Mouse (Mus musculus): ENCODE data around the gene Polr2l. TPM values are rescaled to one million over a fixed set of nuclear protein-coding genes. Genes with fewer than 3 reads are reported as not detected.

Polr2l gene
- polyA plus RNA-seq, 1 experiment from 2014 or later = 77.9 TPM

GRCm38 (mm10) chr7:141481498-141482401 is 6.8 kb upstream of the Polr2l start:
- ATAC-seq (ENCODE audit: low FRiP score, low TSS enrichment) = peak; percentile 16
- Histone ChIP-seq H3K9me3 (ENCODE audit: control insufficient read depth, low read length) (no peaks in the 10 kb centered on the region), H3K4me3 (ENCODE audit: low read length) (peak overlapping the region; percentile 45), H3K27me3 (ENCODE audit: control insufficient read depth, insufficient read depth, low read length) (no peaks in the 10 kb centered on the region), H3K4me2 (replicated peaks; ENCODE audit: low read depth, low read length) (peak overlapping the region; percentile 73), H3K9ac (ENCODE audit: low read depth, low read length) (peak overlapping the region; percentile 52), H3K36me3 (ENCODE audit: control insufficient read depth, insufficient read depth, low read length) (no peaks in the 10 kb centered on the region), H3K4me1 (ENCODE audit: control insufficient read depth, insufficient read depth, low read length) (peaks cover 40% of the 10 kb centered on the region), H3K27ac (ENCODE audit: low read depth, low read length) (no peak overlapping the region)
- under 1% methylated on average over 77 of the region's 81 CpGs for WGBS

- Histone ChIP-seq H3K4me2 (replicated peaks; ENCODE audit: low read depth, low read length) (peak overlapping the region; percentile 73), H3K4me1 (ENCODE audit: control insufficient read depth, insufficient read depth, low read length) (peaks cover 47% of the 10 kb centered on the region), H3K4me3 (ENCODE audit: low read length) (peak overlapping the region; percentile 45), H3K9me3 (ENCODE audit: control insufficient read depth, low read length) (no peaks in the 10 kb centered on the region), H3K9ac (ENCODE audit: low read depth, low read length) (peak overlapping the region; percentile 52; the same call in 1 of the 2 replicates), H3K27me3 (ENCODE audit: control insufficient read depth, insufficient read depth, low read length) (no peaks in the 10 kb centered on the region), H3K36me3 (ENCODE audit: control insufficient read depth, insufficient read depth, low read length) (no peaks in the 10 kb centered on the region), H3K27ac (ENCODE audit: low read depth, low read length) (no peak overlapping the region)
- peak; percentile 34 for ATAC-seq (ENCODE audit: low FRiP score, low TSS enrichment)
- 8% methylated on average over 10 of the region's 10 CpGs for WGBS
These were observed 6.0 kb upstream of the Polr2l start for GRCm38 (mm10) chr7:141480842-141481497.

- WGBS = 63% methylated on average over 5 of the region's 5 CpGs
- Histone ChIP-seq H3K27ac (ENCODE audit: low read depth, low read length) (peak overlapping the region; percentile 95; the same call in 1 of the 2 replicates), H3K9me3 (ENCODE audit: control insufficient read depth, low read length) (no peaks in the 10 kb centered on the region), H3K4me3 (ENCODE audit: low read length) (no peak overlapping the region), H3K9ac (ENCODE audit: low read depth, low read length) (peak overlapping the region; percentile 40; the same call in 1 of the 2 replicates), H3K4me1 (ENCODE audit: control insufficient read depth, insufficient read depth, low read length) (peaks cover 56% of the 10 kb centered on the region), H3K27me3 (ENCODE audit: control insufficient read depth, insufficient read depth, low read length) (no peaks in the 10 kb centered on the region), H3K4me2 (replicated peaks; ENCODE audit: low read depth, low read length) (peak overlapping the region; percentile 90), H3K36me3 (ENCODE audit: control insufficient read depth, insufficient read depth, low read length) (no peaks in the 10 kb centered on the region)
- no peak for ATAC-seq (ENCODE audit: low FRiP score, low TSS enrichment)
These were observed 3.4 kb upstream of the Polr2l start for GRCm38 (mm10) chr7:141478270-141478748.

GRCm38 (mm10) chr7:141477578-141478269 is 2.8 kb upstream of the Polr2l start:
- no peaks in the 10 kb centered on the region for H3K27me3 ChIP-seq (ENCODE audit: control insufficient read depth, insufficient read depth, low read length)
- peak overlapping the region; percentile 90 for H3K4me2 ChIP-seq (replicated peaks; ENCODE audit: low read depth, low read length)
- ATAC-seq (ENCODE audit: low FRiP score, low TSS enrichment) = no peak
- peak overlapping the region; percentile 95; the same call in 1 of the 2 replicates for H3K27ac ChIP-seq (ENCODE audit: low read depth, low read length)
- peaks cover 55% of the 10 kb centered on the region for H3K4me1 ChIP-seq (ENCODE audit: control insufficient read depth, insufficient read depth, low read length)
- peaks cover 2% of the 10 kb centered on the region; the same call in 1 of the 2 replicates for H3K36me3 ChIP-seq (ENCODE audit: control insufficient read depth, insufficient read depth, low read length)
- whole genome bisulfite sequencing = 37% methylated on average over 4 of the region's 4 CpGs
- no peaks in the 10 kb centered on the region for H3K9me3 ChIP-seq (ENCODE audit: control insufficient read depth, low read length)
- H3K9ac ChIP-seq (ENCODE audit: low read depth, low read length) = peak overlapping the region; percentile 40
- no peak overlapping the region; the same call in 1 of the 2 replicates for H3K4me3 ChIP-seq (ENCODE audit: low read length)

- H3K36me3 ChIP-seq (ENCODE audit: control insufficient read depth, insufficient read depth, low read length) = peaks cover 9% of the 10 kb centered on the region
- ATAC-seq (ENCODE audit: low FRiP score, low TSS enrichment) = no peak
- no peaks in the 10 kb centered on the region for H3K27me3 ChIP-seq (ENCODE audit: control insufficient read depth, insufficient read depth, low read length)
- WGBS = 15% methylated on average over 7 of the region's 7 CpGs
- peak overlapping the region; percentile 25 for H3K9ac ChIP-seq (ENCODE audit: low read depth, low read length)
- peak overlapping the region; percentile 90 for H3K4me2 ChIP-seq (replicated peaks; ENCODE audit: low read depth, low read length)
- H3K9me3 ChIP-seq (ENCODE audit: control insufficient read depth, low read length) = no peaks in the 10 kb centered on the region
- peak overlapping the region; percentile 95 for H3K27ac ChIP-seq (ENCODE audit: low read depth, low read length)
- H3K4me3 ChIP-seq (ENCODE audit: low read length) = peak overlapping the region; percentile 85
- peaks cover 50% of the 10 kb centered on the region for H3K4me1 ChIP-seq (ENCODE audit: control insufficient read depth, insufficient read depth, low read length)
These were observed 2.0 kb upstream of the Polr2l start for GRCm38 (mm10) chr7:141476981-141477370.

- no peaks in the 10 kb centered on the region for H3K9me3 ChIP-seq (ENCODE audit: control insufficient read depth, low read length)
- ATAC-seq (ENCODE audit: low FRiP score, low TSS enrichment) = peak; percentile 70
- H3K4me1 ChIP-seq (ENCODE audit: control insufficient read depth, insufficient read depth, low read length) = peaks cover 45% of the 10 kb centered on the region
- peak overlapping the region; percentile 95 for H3K27ac ChIP-seq (ENCODE audit: low read depth, low read length)
- 3% methylated on average over 10 of the region's 17 CpGs for WGBS
- H3K27me3 ChIP-seq (ENCODE audit: control insufficient read depth, insufficient read depth, low read length) = no peaks in the 10 kb centered on the region
- peaks cover 14% of the 10 kb centered on the region for H3K36me3 ChIP-seq (ENCODE audit: control insufficient read depth, insufficient read depth, low read length)
- H3K4me2 ChIP-seq (replicated peaks; ENCODE audit: low read depth, low read length) = peak overlapping the region; percentile 90
- H3K4me3 ChIP-seq (ENCODE audit: low read length) = peak overlapping the region; percentile 85
- peak overlapping the region; percentile 87 for H3K9ac ChIP-seq (ENCODE audit: low read depth, low read length)
These were observed 1.5 kb upstream of the Polr2l start for GRCm38 (mm10) chr7:141476226-141476980.

GRCm38 (mm10) chr7:141475805-141476158 is 850 bp upstream of the Polr2l start:
- WGBS = 3% methylated on average over 12 of the region's 12 CpGs
- Histone ChIP-seq H3K27ac (ENCODE audit: low read depth, low read length) (peak overlapping the region; percentile 95), H3K4me3 (ENCODE audit: low read length) (peak overlapping the region; percentile 85), H3K4me1 (ENCODE audit: control insufficient read depth, insufficient read depth, low read length) (peaks cover 40% of the 10 kb centered on the region), H3K4me2 (replicated peaks; ENCODE audit: low read depth, low read length) (peak overlapping the region; percentile 90), H3K9ac (ENCODE audit: low read depth, low read length) (peak overlapping the region; percentile 87), H3K36me3 (ENCODE audit: control insufficient read depth, insufficient read depth, low read length) (peaks cover 20% of the 10 kb centered on the region), H3K9me3 (ENCODE audit: control insufficient read depth, low read length) (no peaks in the 10 kb centered on the region), H3K27me3 (ENCODE audit: control insufficient read depth, insufficient read depth, low read length) (no peaks in the 10 kb centered on the region)
- ATAC-seq (ENCODE audit: low FRiP score, low TSS enrichment) = no peak

GRCm38 (mm10) chr7:141474160-141474559 is 772 bp downstream of the Polr2l start:
- no peak for ATAC-seq (ENCODE audit: low FRiP score, low TSS enrichment)
- Histone ChIP-seq H3K4me2 (replicated peaks; ENCODE audit: low read depth, low read length) (peak overlapping the region; percentile 90), H3K27me3 (ENCODE audit: control insufficient read depth, insufficient read depth, low read length) (no peaks in the 10 kb centered on the region), H3K9ac (ENCODE audit: low read depth, low read length) (peak overlapping the region; percentile 87), H3K36me3 (ENCODE audit: control insufficient read depth, insufficient read depth, low read length) (peaks cover 36% of the 10 kb centered on the region), H3K4me3 (ENCODE audit: low read length) (peak overlapping the region; percentile 85), H3K4me1 (ENCODE audit: control insufficient read depth, insufficient read depth, low read length) (peaks cover 48% of the 10 kb centered on the region), H3K9me3 (ENCODE audit: control insufficient read depth, low read length) (no peaks in the 10 kb centered on the region), H3K27ac (ENCODE audit: low read depth, low read length) (no peak overlapping the region)
- WGBS = 8% methylated on average over 5 of the region's 5 CpGs
